32 mouse cellular contexts compared by ENCODE assay signal in the genomic region with DNA sequence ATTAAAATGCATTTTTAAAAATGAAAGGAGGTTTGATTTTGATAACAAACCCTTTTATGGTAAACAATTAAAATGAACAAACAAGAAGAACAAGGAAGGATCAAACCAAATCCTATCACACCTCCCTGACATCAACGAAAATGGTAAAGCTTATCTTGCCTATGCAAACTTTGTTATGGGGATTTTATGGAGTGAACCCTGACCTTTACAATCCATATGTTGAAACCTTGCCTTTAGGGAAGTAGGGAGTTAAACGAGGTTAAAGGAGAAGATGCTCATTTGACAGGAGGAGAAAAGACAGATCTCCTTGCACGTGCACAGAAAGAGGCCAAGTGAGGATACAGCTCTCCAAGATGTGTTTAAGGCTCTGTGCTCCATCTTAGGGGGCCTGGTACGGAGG.
"Had no signal": no experiment of that assay in that cellular context is flagged by ENCODE, and none has a peak within 500 bp of the region (broad histone marks: within the 10 kb centered on the region; RNA-seq: fewer than 3 reads in every experiment).

No protein-coding gene starts in this region.

- H3K27me3 ChIP-seq: limb, embryonic 12.5 days; limb, embryonic 13.5 days; limb, embryonic 15.5 days; liver, embryonic 12.5 days; liver, embryonic 13.5 days; liver, embryonic 15.5 days; lung, embryonic 15.5 days; megakaryocyte, embryonic 14.5 days; midbrain, embryonic 12.5 days; midbrain, embryonic 13.5 days; midbrain, embryonic 15.5 days; neural tube, embryonic 12.5 days had no signal

- H3K4me3 ChIP-seq: limb, embryonic 10.5 days; limb, embryonic 12.5 days; limb, embryonic 13.5 days; limb, embryonic 15.5 days; liver, embryonic 12.5 days; liver, embryonic 13.5 days; liver, embryonic 15.5 days; lung, embryonic 15.5 days; megakaryocyte, embryonic 14.5 days; midbrain, embryonic 10.5 days; midbrain, embryonic 12.5 days; midbrain, embryonic 13.5 days; midbrain, embryonic 15.5 days; myocyte; neural tube, embryonic 12.5 days had no signal

- H3K36me3 ChIP-seq: limb, embryonic 10.5 days; limb, embryonic 12.5 days; limb, embryonic 13.5 days; limb, embryonic 15.5 days; liver, embryonic 12.5 days; liver, embryonic 13.5 days; liver, embryonic 15.5 days; lung, embryonic 15.5 days; midbrain, embryonic 10.5 days; midbrain, embryonic 12.5 days; midbrain, embryonic 13.5 days; midbrain, embryonic 15.5 days; neural tube, embryonic 12.5 days had no signal

- H3K4me1 ChIP-seq: limb, embryonic 10.5 days; limb, embryonic 12.5 days; limb, embryonic 13.5 days; limb, embryonic 15.5 days; liver, embryonic 12.5 days; liver, embryonic 13.5 days; liver, embryonic 15.5 days; lung, embryonic 15.5 days; megakaryocyte, embryonic 14.5 days; midbrain, embryonic 10.5 days; midbrain, embryonic 12.5 days; midbrain, embryonic 13.5 days; midbrain, embryonic 15.5 days; neural tube, embryonic 12.5 days had no signal

- H3K4me2 ChIP-seq: limb, embryonic 12.5 days; limb, embryonic 13.5 days; limb, embryonic 15.5 days; liver, embryonic 11.5 days; liver, embryonic 12.5 days; liver, embryonic 13.5 days; liver, embryonic 15.5 days; lung, embryonic 14.5 days; lung, embryonic 15.5 days; midbrain, embryonic 11.5 days; midbrain, embryonic 12.5 days; midbrain, embryonic 13.5 days; midbrain, embryonic 15.5 days; neural tube, embryonic 12.5 days had no signal

- H3K27ac ChIP-seq: limb, embryonic 10.5 days; limb, embryonic 12.5 days; limb, embryonic 13.5 days; limb, embryonic 15.5 days; liver, embryonic 12.5 days; liver, embryonic 13.5 days; liver, embryonic 14.5 days; liver, embryonic 15.5 days; lung, embryonic 15.5 days; macrophage; midbrain, embryonic 10.5 days; midbrain, embryonic 12.5 days; midbrain, embryonic 13.5 days; midbrain, embryonic 15.5 days; neural tube, embryonic 12.5 days had no signal

- H3K9me3 ChIP-seq: limb, embryonic 10.5 days; limb, embryonic 12.5 days; limb, embryonic 13.5 days; limb, embryonic 15.5 days; liver, embryonic 12.5 days; liver, embryonic 13.5 days; liver, embryonic 15.5 days; lung, embryonic 15.5 days; megakaryocyte, embryonic 14.5 days; midbrain, embryonic 10.5 days; midbrain, embryonic 12.5 days; midbrain, embryonic 13.5 days; midbrain, embryonic 15.5 days; neural tube, embryonic 12.5 days had no signal

- H3K9ac ChIP-seq: limb, embryonic 12.5 days; limb, embryonic 13.5 days; limb, embryonic 15.5 days; liver, embryonic 12.5 days; liver, embryonic 13.5 days; liver, embryonic 14.5 days; liver, embryonic 15.5 days; liver, postnatal 0 days; lung, embryonic 14.5 days; lung, embryonic 15.5 days; midbrain, embryonic 12.5 days; midbrain, embryonic 13.5 days; midbrain, embryonic 15.5 days; neural tube, embryonic 12.5 days had no signal

- ATAC-seq: liver, embryonic 12.5 days; liver, postnatal 0 days; lung, postnatal 0 days; midbrain, embryonic 13.5 days; midbrain, embryonic 15.5 days; midbrain, embryonic 16.5 days had no signal

- DNase-seq: left cerebral cortex, postnatal 4 days; liver; liver, embryonic 13.5 days; liver, postnatal 0 days; lung, adult 18-20 months; lung, adult 2 months; lung, embryonic 14.5 days; lung, postnatal 10 days; lung, postnatal 14 days; lung, postnatal 36 days; lung, postnatal 4 days; midbrain, embryonic 14.5 days had no signal
